Mouse (Mus musculus): ENCODE measurements around the gene Cc2d2a. TPM values are rescaled to one million over a fixed set of nuclear protein-coding genes. Genes with fewer than 3 reads are reported as not detected.
A peak's percentile ranks its signal among the peaks of the same experiment; 100 is the strongest.

Gene Cc2d2a
- polyA plus RNA-seq, 1 experiment = 0.64 TPM

DNA sequence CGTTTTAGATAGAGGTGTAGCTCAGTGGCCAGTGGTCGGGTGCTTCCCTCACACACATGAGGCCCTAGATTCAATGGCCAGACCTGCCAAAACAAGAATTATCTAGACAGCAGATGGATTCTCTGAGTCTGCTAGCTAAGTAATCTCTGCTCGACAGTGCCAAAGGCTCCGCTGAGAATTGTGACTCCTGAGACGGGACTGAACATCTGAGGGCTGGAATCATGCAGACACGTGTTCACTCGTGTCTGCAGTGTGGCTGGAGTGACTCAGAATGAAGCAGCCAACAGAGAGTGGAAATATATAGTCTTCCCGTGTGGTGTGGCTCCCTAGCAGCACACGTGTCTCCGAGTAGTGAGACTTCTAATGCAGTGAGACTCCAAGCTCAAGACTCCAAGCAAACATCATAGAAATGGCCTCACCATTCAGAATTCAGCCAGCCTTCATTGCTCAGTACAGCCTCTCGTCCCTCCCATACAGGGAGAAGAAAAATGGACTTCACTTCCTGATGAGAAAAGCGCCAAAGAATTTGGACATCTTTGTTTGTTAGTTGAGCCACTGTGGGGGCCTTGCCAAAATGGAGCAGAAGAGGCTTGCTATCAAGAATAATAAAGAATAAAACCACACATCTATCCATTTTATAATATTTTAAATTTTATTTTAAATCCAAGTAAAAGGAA lies 14.9 kb upstream of the Cc2d2a start:
- TF ChIP-seq CTCF (IDR thresholded peaks at IDR 0.05; ENCODE audit: control insufficient read depth, insufficient read depth, insufficient replicate concordance, low read depth, low read length) (no peak), POLR2A (IDR thresholded peaks at IDR 0.05; ENCODE audit: control insufficient read depth, low read depth, low read length) (no peak)
- Histone ChIP-seq H3K27me3 (ENCODE audit: control insufficient read depth, insufficient read depth, low read length) (no peaks in the 10 kb centered on the region), H3K27ac (ENCODE audit: control insufficient read depth, insufficient read depth, low read depth, low read length) (no peak overlapping the region), H3K36me3 (ENCODE audit: control insufficient read depth, insufficient read depth, low read length) (no peaks in the 10 kb centered on the region), H3K4me3 (ENCODE audit: control insufficient read depth, low read depth, low read length) (no peak overlapping the region), H3K4me1 (ENCODE audit: control insufficient read depth, insufficient read depth, low read length) (no peaks in the 10 kb centered on the region)

DNA sequence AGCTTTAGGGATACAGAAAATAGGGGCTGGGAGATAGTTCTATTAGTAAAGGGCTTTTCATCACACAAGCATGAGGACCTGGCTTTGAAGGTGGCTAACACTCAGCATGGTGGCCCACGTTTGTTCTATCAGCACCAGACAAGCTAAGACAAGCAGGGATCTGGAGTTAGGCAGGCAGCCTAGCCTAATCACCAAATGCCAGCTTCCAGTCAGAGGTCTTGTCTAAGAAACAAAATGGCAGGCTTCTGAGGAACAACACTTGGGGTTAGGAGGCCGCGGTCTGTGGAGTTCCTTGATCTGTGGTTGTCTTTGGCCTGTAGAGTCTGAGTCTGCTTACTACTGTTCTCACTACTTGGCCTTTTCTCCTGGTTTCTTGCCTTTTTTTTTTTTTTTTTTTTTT lies 648 bp upstream of the Cc2d2a start:
- Histone ChIP-seq H3K27ac (ENCODE audit: control insufficient read depth, insufficient read depth, low read depth, low read length) (no peak overlapping the region), H3K4me1 (ENCODE audit: control insufficient read depth, insufficient read depth, low read length) (no peaks in the 10 kb centered on the region), H3K36me3 (ENCODE audit: control insufficient read depth, insufficient read depth, low read length) (no peaks in the 10 kb centered on the region), H3K4me3 (ENCODE audit: control insufficient read depth, low read depth, low read length) (no peak overlapping the region), H3K27me3 (ENCODE audit: control insufficient read depth, insufficient read depth, low read length) (no peaks in the 10 kb centered on the region)
- TF ChIP-seq POLR2A (IDR thresholded peaks at IDR 0.05; ENCODE audit: control insufficient read depth, low read depth, low read length) = no peak
- TF ChIP-seq CTCF (IDR thresholded peaks at IDR 0.05; ENCODE audit: control insufficient read depth, insufficient read depth, insufficient replicate concordance, low read depth, low read length) = no peak

DNA sequence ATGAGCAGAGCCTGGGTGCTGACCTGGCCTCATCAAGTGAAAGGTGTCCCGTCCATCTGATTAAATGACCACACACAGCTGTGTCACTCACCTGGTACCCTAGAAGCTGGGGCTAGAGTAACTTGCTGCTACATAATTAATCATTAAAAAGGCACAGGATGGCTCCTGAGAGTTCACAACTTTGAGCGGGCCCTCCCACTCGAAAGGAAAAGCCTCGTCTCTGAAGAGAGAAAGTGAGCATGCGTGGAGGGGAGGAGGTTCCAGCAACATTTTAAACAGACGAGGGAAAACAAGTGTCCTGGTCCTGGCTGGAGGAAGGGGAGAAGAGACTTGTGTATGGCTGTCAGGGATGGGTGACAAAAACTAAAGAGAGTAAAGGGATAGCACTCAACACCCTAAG lies 1.4 kb downstream of the Cc2d2a start:
- H3K27ac ChIP-seq (ENCODE audit: control insufficient read depth, insufficient read depth, low read depth, low read length) = no peak overlapping the region
- H3K27me3 ChIP-seq (ENCODE audit: control insufficient read depth, insufficient read depth, low read length) = no peaks in the 10 kb centered on the region
- H3K4me1 ChIP-seq (ENCODE audit: control insufficient read depth, insufficient read depth, low read length) = no peaks in the 10 kb centered on the region
- H3K4me3 ChIP-seq (ENCODE audit: control insufficient read depth, low read depth, low read length) = no peak overlapping the region
- TF ChIP-seq POLR2A (IDR thresholded peaks at IDR 0.05; ENCODE audit: control insufficient read depth, low read depth, low read length) (no peak), CTCF (IDR thresholded peaks at IDR 0.05; ENCODE audit: control insufficient read depth, insufficient read depth, insufficient replicate concordance, low read depth, low read length) (no peak)
- H3K36me3 ChIP-seq (ENCODE audit: control insufficient read depth, insufficient read depth, low read length) = no peaks in the 10 kb centered on the region

DNA sequence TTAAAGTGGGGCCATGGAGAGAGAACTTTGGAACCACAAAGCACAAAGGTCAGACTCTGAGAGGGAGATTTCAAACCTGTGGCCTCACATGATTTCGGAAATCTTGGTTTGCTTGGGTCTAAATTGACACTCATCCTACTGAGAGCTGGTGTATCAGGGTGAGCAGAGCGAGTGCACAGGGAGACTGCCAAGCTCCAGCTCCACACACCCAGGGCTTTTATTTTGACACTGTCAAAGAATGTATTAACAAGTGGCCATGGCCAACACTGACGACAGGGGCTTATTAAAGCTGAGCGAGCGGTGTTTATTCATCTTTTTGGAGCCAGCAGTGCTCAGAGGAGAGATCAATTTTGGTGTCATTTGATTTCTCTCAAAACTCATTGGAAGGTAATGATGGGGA lies 3.0 kb downstream of the Cc2d2a start:
- Histone ChIP-seq H3K4me1 (ENCODE audit: control insufficient read depth, insufficient read depth, low read length) (no peaks in the 10 kb centered on the region), H3K27me3 (ENCODE audit: control insufficient read depth, insufficient read depth, low read length) (no peaks in the 10 kb centered on the region), H3K36me3 (ENCODE audit: control insufficient read depth, insufficient read depth, low read length) (no peaks in the 10 kb centered on the region), H3K4me3 (ENCODE audit: control insufficient read depth, low read depth, low read length) (no peak overlapping the region), H3K27ac (ENCODE audit: control insufficient read depth, insufficient read depth, low read depth, low read length) (no peak overlapping the region)
- no peak for TF ChIP-seq POLR2A (IDR thresholded peaks at IDR 0.05; ENCODE audit: control insufficient read depth, low read depth, low read length)
- no peak for TF ChIP-seq CTCF (IDR thresholded peaks at IDR 0.05; ENCODE audit: control insufficient read depth, insufficient read depth, insufficient replicate concordance, low read depth, low read length)

DNA sequence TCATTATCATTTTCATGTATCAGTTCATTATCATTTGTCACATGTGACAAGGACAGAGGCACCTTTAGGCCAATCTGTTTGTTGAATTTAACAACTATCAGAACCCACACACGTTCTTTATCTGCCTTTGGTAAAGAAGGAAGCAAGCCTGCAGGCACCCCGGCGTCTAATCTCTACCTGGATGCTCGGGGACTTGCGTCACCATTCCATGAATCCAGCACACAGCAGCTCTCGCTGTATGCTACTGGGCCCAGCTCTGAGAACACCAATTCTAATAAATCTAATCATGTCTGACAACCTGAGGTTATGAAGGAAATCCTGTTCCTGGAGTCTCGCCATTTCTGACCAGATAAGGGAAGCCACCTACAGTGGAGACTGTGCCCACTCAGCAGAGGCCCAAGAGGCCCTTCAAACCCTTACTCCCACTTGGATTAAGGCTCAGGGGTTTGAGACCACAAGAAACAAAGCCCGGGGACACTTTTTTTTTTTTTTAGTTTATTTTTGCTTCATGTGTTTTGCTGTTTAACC lies 7.0 kb downstream of the Cc2d2a start:
- Histone ChIP-seq H3K27ac (ENCODE audit: control insufficient read depth, insufficient read depth, low read depth, low read length) (no peak overlapping the region), H3K4me3 (ENCODE audit: control insufficient read depth, low read depth, low read length) (no peak overlapping the region), H3K27me3 (ENCODE audit: control insufficient read depth, insufficient read depth, low read length) (no peaks in the 10 kb centered on the region), H3K4me1 (ENCODE audit: control insufficient read depth, insufficient read depth, low read length) (no peaks in the 10 kb centered on the region; the same call in 1 of the 2 replicates), H3K36me3 (ENCODE audit: control insufficient read depth, insufficient read depth, low read length) (no peaks in the 10 kb centered on the region)
- TF ChIP-seq CTCF (IDR thresholded peaks at IDR 0.05; ENCODE audit: control insufficient read depth, insufficient read depth, insufficient replicate concordance, low read depth, low read length) (no peak), POLR2A (IDR thresholded peaks at IDR 0.05; ENCODE audit: control insufficient read depth, low read depth, low read length) (no peak)

DNA sequence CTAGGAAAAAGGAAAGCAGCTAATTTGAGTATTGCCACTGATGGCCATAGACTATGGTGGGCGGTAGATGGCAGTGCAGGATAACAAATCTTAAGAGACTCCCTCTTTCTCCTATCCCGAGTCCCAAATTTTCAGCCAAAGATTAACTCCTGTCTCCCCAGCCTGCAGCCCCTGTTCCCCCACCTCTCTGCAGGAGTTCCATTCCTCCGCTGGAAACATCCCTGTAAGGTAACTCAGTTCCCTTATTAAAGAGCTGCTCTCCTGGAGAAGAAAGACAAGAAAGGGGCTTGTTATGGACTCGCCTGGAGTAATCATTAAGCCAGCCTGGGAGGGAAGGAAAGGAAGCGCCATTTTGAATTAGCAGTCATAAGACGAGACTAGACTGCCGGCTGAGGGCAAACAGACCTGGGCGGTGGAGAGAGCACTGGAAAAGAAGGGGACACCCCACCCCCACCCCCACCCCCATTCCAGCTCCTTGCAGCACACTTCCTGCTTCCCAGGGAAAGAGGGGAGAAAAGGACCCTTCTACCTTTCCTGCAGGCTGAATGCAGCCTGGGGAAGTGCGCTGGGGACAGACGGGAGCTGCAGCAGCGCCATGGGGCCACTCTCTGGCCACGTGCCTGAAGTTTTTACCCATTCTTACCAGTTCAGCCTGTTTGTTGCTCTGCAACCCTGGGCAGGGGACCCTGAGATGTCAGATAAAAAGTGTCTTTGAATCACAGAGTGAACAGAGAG lies 10.2 kb downstream of the Cc2d2a start:
- peak overlapping the region; percentile 67 for H3K4me3 ChIP-seq (ENCODE audit: control insufficient read depth, low read depth, low read length)
- TF ChIP-seq POLR2A (IDR thresholded peaks at IDR 0.05; ENCODE audit: control insufficient read depth, low read depth, low read length) = no peak
- TF ChIP-seq CTCF (IDR thresholded peaks at IDR 0.05; ENCODE audit: control insufficient read depth, insufficient read depth, insufficient replicate concordance, low read depth, low read length) = no peak
- H3K36me3 ChIP-seq (ENCODE audit: control insufficient read depth, insufficient read depth, low read length) = no peaks in the 10 kb centered on the region
- H3K4me1 ChIP-seq (ENCODE audit: control insufficient read depth, insufficient read depth, low read length) = no peaks in the 10 kb centered on the region; the same call in 1 of the 2 replicates
- H3K27ac ChIP-seq (ENCODE audit: control insufficient read depth, insufficient read depth, low read depth, low read length) = peak overlapping the region; percentile 69
- H3K27me3 ChIP-seq (ENCODE audit: control insufficient read depth, insufficient read depth, low read length) = no peaks in the 10 kb centered on the region

DNA sequence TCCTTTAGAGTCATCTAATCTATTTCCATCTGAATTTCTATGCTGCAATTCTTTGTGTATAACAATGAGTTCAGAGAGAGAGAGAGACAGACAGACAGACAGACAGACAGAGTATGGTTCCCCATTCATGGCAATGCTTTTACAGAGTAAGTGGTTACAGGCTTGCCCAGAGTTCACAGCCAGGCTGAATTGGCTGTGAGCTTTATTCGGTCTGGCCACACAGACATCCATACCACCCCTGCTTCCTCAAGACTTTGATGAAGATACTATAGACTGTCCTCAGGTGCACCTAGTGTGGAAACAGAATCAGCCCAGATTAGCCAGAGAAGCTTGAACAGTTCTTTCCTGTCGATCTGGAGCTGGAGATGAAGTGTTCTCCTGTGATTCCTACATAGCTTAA lies 10.9 kb downstream of the Cc2d2a start:
- TF ChIP-seq POLR2A (IDR thresholded peaks at IDR 0.05; ENCODE audit: control insufficient read depth, low read depth, low read length) (no peak), CTCF (IDR thresholded peaks at IDR 0.05; ENCODE audit: control insufficient read depth, insufficient read depth, insufficient replicate concordance, low read depth, low read length) (no peak)
- Histone ChIP-seq H3K4me1 (ENCODE audit: control insufficient read depth, insufficient read depth, low read length) (no peaks in the 10 kb centered on the region; the same call in 1 of the 2 replicates), H3K27me3 (ENCODE audit: control insufficient read depth, insufficient read depth, low read length) (no peaks in the 10 kb centered on the region), H3K4me3 (ENCODE audit: control insufficient read depth, low read depth, low read length) (no peak overlapping the region), H3K27ac (ENCODE audit: control insufficient read depth, insufficient read depth, low read depth, low read length) (no peak overlapping the region), H3K36me3 (ENCODE audit: control insufficient read depth, insufficient read depth, low read length) (no peaks in the 10 kb centered on the region)

Data from testis, adult 2 months (tissue).